Mouse (Mus musculus): ENCODE measurements at regions not wholly inside any gene's neighbourhood (a gene's known extent, or its start where the extent isn't known, plus 50 kb on each side); places are given as distances from the start of the nearest gene placed in this dataset.

DNA sequence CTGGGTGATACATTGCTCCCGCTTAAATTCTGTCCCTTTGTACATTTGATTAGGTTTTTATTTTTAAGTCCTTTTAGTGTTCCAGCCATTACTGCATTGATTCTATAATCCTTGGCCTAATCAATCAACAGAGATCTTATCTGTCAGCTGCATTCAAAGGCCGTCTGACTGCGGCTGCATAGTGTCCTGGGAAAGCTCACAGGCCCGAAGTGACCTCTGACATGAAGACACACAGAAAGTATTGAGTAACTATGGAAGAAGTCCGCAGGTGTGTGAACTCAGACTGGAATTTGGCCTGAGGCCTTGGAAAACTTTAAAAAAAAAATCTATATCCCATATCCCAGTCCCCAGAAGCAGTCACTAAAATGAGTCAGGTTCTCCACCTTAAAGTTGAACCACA lies 67.4 kb upstream of the Ptpn13 start:
- 81% methylated on average over 5 of the region's 5 CpGs for WGBS
- no peak for DNase-seq
- Histone ChIP-seq H3K4me1 (ENCODE audit: control insufficient read depth, insufficient read depth, low read length) (peaks cover 6% of the 10 kb centered on the region; the same call in 1 of the 2 replicates), H3K4me3 (replicated peaks; ENCODE audit: extremely low read depth, low read depth, low read length) (no peak overlapping the region)
- TF ChIP-seq POLR2A (IDR thresholded peaks at IDR 0.05; ENCODE audit: borderline replicate concordance, extremely low read depth, low read depth, low read length) (no peak), CTCF (IDR thresholded peaks at IDR 0.05; ENCODE audit: insufficient read depth, low read length) (no peak)

DNA sequence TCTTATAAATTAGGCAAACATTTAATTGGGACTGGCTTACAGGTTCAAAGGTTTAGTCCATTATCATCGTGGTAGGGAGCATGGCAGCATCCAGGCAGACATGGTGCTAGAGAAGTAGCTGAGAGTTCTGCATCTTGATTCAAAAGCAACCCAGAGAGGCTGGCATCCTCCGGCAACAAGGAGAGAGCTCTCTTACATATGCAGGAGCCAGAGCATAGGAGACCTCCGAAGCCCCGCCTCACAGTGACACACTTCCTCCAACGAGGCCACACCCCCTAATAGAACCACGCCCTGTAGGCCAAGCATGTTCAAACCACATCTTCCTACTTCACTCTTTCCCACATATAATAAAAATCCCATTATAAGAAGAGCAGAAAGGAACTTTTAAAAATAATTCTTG lies 68.5 kb upstream of the Ptpn13 start:
- Histone ChIP-seq H3K4me1 (ENCODE audit: control insufficient read depth, insufficient read depth, low read length) (peaks cover 6% of the 10 kb centered on the region; the same call in 1 of the 2 replicates), H3K4me3 (replicated peaks; ENCODE audit: extremely low read depth, low read depth, low read length) (no peak overlapping the region)
- TF ChIP-seq POLR2A (IDR thresholded peaks at IDR 0.05; ENCODE audit: borderline replicate concordance, extremely low read depth, low read depth, low read length) = no peak
- TF ChIP-seq CTCF (IDR thresholded peaks at IDR 0.05; ENCODE audit: insufficient read depth, low read length) = no peak
- WGBS = 53% methylated on average over 6 of the region's 6 CpGs
- DNase-seq = no peak

DNA sequence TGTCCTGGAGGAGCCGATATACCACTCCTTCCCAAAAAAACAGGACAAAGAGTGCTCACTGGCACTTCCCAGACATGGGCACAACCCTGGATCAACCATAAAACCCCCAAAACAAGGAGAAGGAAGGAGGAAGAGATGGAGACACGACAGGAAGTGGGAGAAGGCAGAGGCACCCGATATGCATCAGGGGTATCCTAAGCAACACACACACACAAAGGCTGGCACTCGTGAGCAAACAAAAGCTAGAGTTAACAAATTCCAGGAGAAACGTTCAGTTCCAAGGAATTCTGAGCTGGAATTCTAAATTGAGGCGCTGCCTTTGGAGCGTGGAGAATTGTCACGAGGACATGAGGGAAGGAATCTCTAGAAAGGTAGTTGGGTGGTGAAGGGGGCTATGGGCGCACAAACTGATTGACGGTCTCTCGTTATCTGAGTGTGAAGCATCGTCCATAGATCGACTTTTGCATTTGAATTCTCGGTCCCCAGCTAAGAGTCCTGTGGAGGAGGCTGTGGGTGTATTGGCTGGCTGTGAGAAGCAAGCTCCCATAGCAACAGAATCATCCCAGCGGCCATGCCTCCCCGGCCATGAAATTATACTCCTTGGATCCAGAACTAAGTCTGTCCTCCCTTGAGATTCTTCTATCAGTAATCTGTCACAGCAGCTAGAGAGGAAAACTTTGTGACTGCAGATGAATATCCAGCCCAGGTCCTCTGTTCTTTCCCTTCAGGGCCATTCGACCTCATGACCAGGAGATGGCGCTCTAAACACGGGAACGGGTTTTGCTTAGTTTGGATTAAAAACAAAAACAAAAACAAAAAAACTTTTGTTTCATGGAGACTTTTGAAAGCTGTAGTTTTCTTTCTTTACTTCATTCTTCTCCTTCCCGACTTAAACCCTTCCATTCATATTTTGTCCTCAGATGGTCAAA lies 69.4 kb upstream of the Ptpn13 start:
- Histone ChIP-seq H3K4me3 (replicated peaks; ENCODE audit: extremely low read depth, low read depth, low read length) (no peak overlapping the region), H3K4me1 (ENCODE audit: control insufficient read depth, insufficient read depth, low read length) (peaks cover 4% of the 10 kb centered on the region; the same call in 1 of the 2 replicates)
- no peak for DNase-seq
- 35% methylated on average over 21 of the region's 21 CpGs for WGBS
- TF ChIP-seq CTCF (IDR thresholded peaks at IDR 0.05; ENCODE audit: insufficient read depth, low read length) (peak; percentile 76), POLR2A (IDR thresholded peaks at IDR 0.05; ENCODE audit: borderline replicate concordance, extremely low read depth, low read depth, low read length) (no peak)

DNA sequence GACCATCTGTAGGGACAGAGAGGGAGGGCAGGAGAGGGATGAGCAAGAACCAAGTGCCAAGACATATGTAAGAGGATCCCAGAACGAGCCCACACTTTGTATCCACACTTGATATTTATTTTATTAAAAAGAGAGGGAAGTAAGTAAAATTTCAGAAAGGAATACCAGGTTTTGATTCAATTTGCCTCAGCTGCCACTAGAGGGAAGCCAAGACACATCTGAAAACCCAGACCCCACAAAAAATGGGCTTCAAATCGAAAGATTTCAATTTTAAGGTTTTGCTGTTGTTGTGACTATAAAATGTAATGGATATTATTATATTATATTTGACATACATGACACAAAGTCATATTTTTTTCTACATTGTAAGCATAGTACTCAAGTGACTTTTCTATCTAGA lies 81.1 kb upstream of the Ptpn13 start:
- DNase-seq = no peak
- H3K4me1 ChIP-seq (ENCODE audit: control insufficient read depth, insufficient read depth, low read length) = no peaks in the 10 kb centered on the region
- TF ChIP-seq CTCF (IDR thresholded peaks at IDR 0.05; ENCODE audit: insufficient read depth, low read length) (peak; percentile 26; the same call in 1 of the 2 replicates), POLR2A (IDR thresholded peaks at IDR 0.05; ENCODE audit: borderline replicate concordance, extremely low read depth, low read depth, low read length) (no peak)
- 16% methylated on average over 2 of the region's 2 CpGs for WGBS
- H3K4me3 ChIP-seq (replicated peaks; ENCODE audit: extremely low read depth, low read depth, low read length) = no peak overlapping the region

DNA sequence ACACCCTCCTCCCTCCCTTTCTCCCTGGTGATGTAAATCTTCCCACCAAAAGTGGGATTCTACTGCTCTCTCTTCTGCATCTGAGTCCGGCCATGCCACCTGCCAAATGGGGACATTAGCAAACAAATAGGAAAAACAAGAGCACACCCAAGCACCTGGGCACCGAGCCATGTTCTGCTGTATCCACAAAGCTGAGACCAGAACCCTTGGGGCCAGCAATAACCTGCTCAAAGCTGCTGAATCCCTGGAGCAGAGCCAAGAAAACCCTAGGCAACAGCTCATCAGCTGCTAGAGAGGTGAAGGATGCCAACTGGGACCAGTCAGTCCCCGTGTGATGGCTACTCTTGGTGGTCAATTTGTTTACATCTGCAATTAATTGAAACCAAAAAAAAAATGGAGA lies 83.5 kb upstream of the Ptpn13 start:
- DNase-seq = no peak
- 42% methylated on average over 3 of the region's 3 CpGs for WGBS
- TF ChIP-seq POLR2A (IDR thresholded peaks at IDR 0.05; ENCODE audit: borderline replicate concordance, extremely low read depth, low read depth, low read length) (no peak), CTCF (IDR thresholded peaks at IDR 0.05; ENCODE audit: insufficient read depth, low read length) (no peak)
- Histone ChIP-seq H3K4me3 (replicated peaks; ENCODE audit: extremely low read depth, low read depth, low read length) (no peak overlapping the region), H3K4me1 (ENCODE audit: control insufficient read depth, insufficient read depth, low read length) (no peaks in the 10 kb centered on the region)

DNA sequence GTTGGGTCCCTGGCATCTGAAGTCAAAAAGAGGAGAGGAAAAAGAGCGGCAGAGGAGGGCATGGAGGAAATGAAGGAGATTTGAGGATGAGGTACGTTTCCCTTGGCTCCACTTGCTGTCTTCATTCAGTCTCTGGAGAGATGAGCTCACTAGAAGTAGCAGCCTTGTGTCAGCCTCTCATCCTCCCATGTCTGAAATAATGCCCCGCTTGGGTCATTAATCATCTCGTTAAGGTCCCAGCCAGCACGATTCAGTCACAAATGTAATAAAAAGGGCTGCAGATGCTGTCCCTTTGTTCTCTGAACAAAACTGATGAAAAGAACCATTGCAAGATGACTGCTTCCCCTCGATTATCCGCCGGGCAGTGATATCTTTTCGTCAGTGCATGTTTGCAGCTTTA lies 84.4 kb upstream of the Ptpn13 start:
- 50% methylated on average over 9 of the region's 9 CpGs for WGBS
- TF ChIP-seq CTCF (IDR thresholded peaks at IDR 0.05; ENCODE audit: insufficient read depth, low read length) (no peak), POLR2A (IDR thresholded peaks at IDR 0.05; ENCODE audit: borderline replicate concordance, extremely low read depth, low read depth, low read length) (no peak)
- DNase-seq = no peak

DNA sequence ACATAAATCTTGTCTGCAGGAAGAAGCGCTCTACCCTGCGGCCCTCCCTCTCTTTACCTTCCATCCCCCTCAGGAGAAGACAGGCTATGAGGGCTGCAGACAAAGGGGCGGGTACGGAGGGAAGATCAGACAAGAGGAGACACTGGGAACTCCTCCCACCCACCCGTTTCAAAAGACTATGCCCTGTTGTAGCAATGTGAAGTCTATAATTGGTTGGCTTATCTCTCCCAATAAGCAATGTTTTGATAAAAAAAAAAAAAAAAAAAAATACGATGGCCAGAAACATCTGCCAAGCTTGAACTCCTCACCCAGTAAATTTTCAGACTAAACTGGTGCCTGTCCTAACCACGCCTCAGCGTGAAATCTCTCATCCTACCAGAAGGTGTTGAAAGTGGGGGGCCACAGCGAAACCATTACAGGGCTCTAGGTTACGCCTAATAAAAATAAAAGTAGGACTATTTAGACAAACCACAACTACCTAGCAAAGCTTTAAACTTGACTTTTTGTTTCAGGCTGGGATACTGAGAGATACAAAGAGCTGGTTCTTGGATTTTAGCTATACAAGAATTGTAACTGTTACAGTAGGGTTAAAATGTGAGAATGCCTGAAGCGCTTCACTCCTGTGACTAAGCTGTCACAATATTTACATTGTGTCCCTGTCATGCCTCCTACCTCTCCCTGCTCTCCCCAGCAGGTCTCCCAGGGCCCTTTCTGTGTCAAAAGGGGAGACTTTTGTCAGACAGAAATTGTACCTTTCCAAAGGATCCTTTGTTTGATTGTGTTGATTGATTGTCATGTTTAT lies 88.1 kb upstream of the Ptpn13 start:
- no peak for TF ChIP-seq CTCF (IDR thresholded peaks at IDR 0.05; ENCODE audit: insufficient read depth, low read length)
- no peak for TF ChIP-seq POLR2A (IDR thresholded peaks at IDR 0.05; ENCODE audit: borderline replicate concordance, extremely low read depth, low read depth, low read length)
- no peak for DNase-seq
- Histone ChIP-seq H3K4me1 (ENCODE audit: control insufficient read depth, insufficient read depth, low read length) (no peaks in the 10 kb centered on the region), H3K4me3 (replicated peaks; ENCODE audit: extremely low read depth, low read depth, low read length) (no peak overlapping the region)
- whole genome bisulfite sequencing = 25% methylated on average over 11 of the region's 11 CpGs

More for the DNA sequence above, 84.4 kb upstream of the Ptpn13 start:
- Histone ChIP-seq H3K4me1 (ENCODE audit: control insufficient read depth, insufficient read depth, low read length) (no peaks in the 10 kb centered on the region), H3K4me3 (replicated peaks; ENCODE audit: extremely low read depth, low read depth, low read length) (no peak overlapping the region)

DNA sequence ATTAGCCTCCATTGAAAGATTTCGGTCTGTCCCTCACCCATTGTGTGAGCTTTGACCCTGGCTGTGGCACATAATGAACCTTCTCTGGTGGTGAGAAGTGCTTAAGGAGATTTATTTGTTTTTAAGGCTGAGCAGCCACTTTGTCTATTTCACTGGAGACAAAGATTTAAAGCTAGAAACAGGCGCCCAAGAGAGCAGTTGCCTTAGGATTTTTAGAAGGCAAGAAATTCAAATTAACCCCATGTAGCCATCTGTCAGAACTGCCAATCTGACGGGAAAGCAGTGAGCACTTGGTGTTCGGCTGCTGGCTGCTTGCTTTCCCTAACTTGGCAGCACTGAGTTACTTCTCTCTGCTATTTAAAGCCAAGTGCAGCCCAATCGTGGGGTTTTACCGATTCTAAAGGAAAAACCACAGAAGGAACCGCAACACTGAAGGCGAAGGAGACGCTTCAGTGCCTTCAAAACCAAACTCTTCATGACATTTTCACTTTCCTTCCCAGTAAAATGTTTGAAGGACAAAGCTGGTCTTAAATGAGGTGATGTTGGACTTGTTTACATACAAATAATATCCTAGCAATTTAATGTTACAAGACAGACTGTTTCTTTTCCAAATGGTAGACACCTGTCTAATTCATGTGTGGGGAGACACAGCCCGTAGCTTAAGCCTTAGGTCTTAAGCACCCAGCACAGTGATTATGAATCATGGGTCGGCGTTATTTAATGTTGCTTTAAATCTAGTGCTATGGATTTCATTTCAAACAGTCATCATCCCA lies 88.9 kb upstream of the Ptpn13 start:
- no peaks in the 10 kb centered on the region for H3K4me1 ChIP-seq (ENCODE audit: control insufficient read depth, insufficient read depth, low read length)
- DNase-seq = no peak
- TF ChIP-seq CTCF (IDR thresholded peaks at IDR 0.05; ENCODE audit: insufficient read depth, low read length) = no peak
- TF ChIP-seq POLR2A (IDR thresholded peaks at IDR 0.05; ENCODE audit: borderline replicate concordance, extremely low read depth, low read depth, low read length) = no peak
- H3K4me3 ChIP-seq (replicated peaks; ENCODE audit: extremely low read depth, low read depth, low read length) = no peak overlapping the region
- 23% methylated on average over 12 of the region's 12 CpGs for WGBS

DNA sequence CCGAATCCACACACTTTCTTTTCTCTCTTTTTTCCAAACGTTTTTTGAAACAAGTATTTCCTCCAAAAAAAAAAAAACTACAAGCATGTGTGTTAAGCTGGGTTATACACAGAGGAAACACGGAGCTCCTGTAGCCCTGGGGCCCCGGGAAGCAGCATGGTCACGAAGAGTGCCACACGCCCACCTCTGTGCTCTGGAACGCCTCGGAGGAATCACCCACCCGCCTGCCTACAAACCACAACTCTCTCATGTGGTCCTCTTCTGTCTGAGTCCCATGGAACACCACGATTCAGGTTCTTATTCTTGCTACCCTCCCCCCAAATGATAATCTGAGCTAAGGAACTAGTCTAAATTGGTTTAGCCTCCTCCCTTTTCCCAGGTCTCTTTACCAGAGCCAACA lies 98.6 kb upstream of the Ptpn13 start:
- TF ChIP-seq CTCF (IDR thresholded peaks at IDR 0.05; ENCODE audit: insufficient read depth, low read length) (no peak), POLR2A (IDR thresholded peaks at IDR 0.05; ENCODE audit: borderline replicate concordance, extremely low read depth, low read depth, low read length) (no peak)
- no peaks in the 10 kb centered on the region for H3K4me1 ChIP-seq (ENCODE audit: control insufficient read depth, insufficient read depth, low read length)
- DNase-seq = no peak
- 67% methylated on average over 10 of the region's 10 CpGs for WGBS
- no peak overlapping the region for H3K4me3 ChIP-seq (replicated peaks; ENCODE audit: extremely low read depth, low read depth, low read length)
